10 mouse cellular contexts compared by ENCODE assay signal in genomic region chr7:44443268-44444173, GRCm38 (mm10). TPM values are rescaled to one million over a fixed set of nuclear protein-coding genes. Genes with fewer than 3 reads are reported as not detected.
DNase-seq lines count a peak whose midpoint lies in the region; ATAC-seq and TF ChIP-seq lines count a peak whose summit lies in the region.
"Had no signal": no experiment of that assay in that cellular context is flagged by ENCODE, and none has a peak within 500 bp of the region (broad histone marks: within the 10 kb centered on the region; RNA-seq: fewer than 3 reads in every experiment).

No protein-coding gene starts in this region.

- peak overlapping the region; percentile 26; the same call in 1 of the 2 replicates for H3K4me3 ChIP-seq in kidney, embryonic 16.5 days (ENCODE audit: low read length)
- H3K4me3 ChIP-seq in forebrain, postnatal 0 days (ENCODE audit: low read depth, low read length): peak overlapping the region; percentile 90
- H3K4me3 ChIP-seq in midbrain, embryonic 15.5 days: peak overlapping the region; percentile 87
- H3K4me3 ChIP-seq: myocyte had no signal

- no peak overlapping the region for H3K27ac ChIP-seq in kidney, embryonic 16.5 days (ENCODE audit: low read length)
- H3K27ac ChIP-seq in forebrain, postnatal 0 days (ENCODE audit: low read depth, low read length): peak overlapping the region; percentile 98
- H3K27ac ChIP-seq in midbrain, embryonic 15.5 days: peak overlapping the region; percentile 99

- 0 out of 2 replicates have a peak overlapping the region, but pooled peaks have one; percentile 16 for H3K9ac ChIP-seq in kidney, embryonic 16.5 days (replicated peaks; ENCODE audit: low read length)
- H3K9ac ChIP-seq in forebrain, postnatal 0 days: peak overlapping the region; percentile 99
- H3K9ac ChIP-seq in midbrain, embryonic 15.5 days: peak overlapping the region; percentile 100

- peak; percentile 68 for TF ChIP-seq CTCF in forebrain, postnatal 0 days (IDR thresholded peaks at IDR 0.05; ENCODE audit: low read depth)

- 7% methylated on average over 20 of the region's 20 CpGs for WGBS in kidney, embryonic 16.5 days
- 4% methylated on average over 20 of the region's 20 CpGs for WGBS in forebrain, postnatal 0 days
- 5% methylated on average over 20 of the region's 20 CpGs for WGBS in midbrain, embryonic 15.5 days

- no peaks in the 10 kb centered on the region for H3K9me3 ChIP-seq in kidney, embryonic 16.5 days (ENCODE audit: low read length)
- H3K9me3 ChIP-seq in forebrain, postnatal 0 days (ENCODE audit: low read length): no peaks in the 10 kb centered on the region
- H3K9me3 ChIP-seq in midbrain, embryonic 15.5 days: no peaks in the 10 kb centered on the region
- H3K9me3 ChIP-seq: G1E had no signal

- intact Hi-C loops in left cerebral cortex, postnatal 25 days (cut with DNase I): loop anchor here (2.0 kb wide), 2 partner anchors 19 to 43 kb away; no protein-coding TSS in a partner anchor

- no peak for DNase-seq in kidney, postnatal 10 days
- peak; percentile 73 for DNase-seq in cerebellum, adult 8-10 months
- DNase-seq in forebrain, postnatal 0 days: peak; percentile 75
- DNase-seq in left cerebral cortex, postnatal 25 days (ENCODE audit: low spot score in 2 of 2): no peak
- no peak for DNase-seq in kidney, postnatal 25 days

- H3K36me3 ChIP-seq in kidney, embryonic 16.5 days (ENCODE audit: insufficient read depth, low read length): no peaks in the 10 kb centered on the region
- H3K36me3 ChIP-seq in forebrain, postnatal 0 days (ENCODE audit: insufficient read depth): peaks cover 40% of the 10 kb centered on the region
- H3K36me3 ChIP-seq in midbrain, embryonic 15.5 days (replicated peaks): peaks cover 11% of the 10 kb centered on the region; the same call in 1 of the 2 replicates
- H3K36me3 ChIP-seq: G1E had no signal

- ATAC-seq in kidney, embryonic 16.5 days (ENCODE audit: low FRiP score, low TSS enrichment): peak; percentile 40; the same call in 1 of the 2 replicates
- peak; percentile 53 for ATAC-seq in forebrain, postnatal 0 days
- ATAC-seq in midbrain, embryonic 15.5 days (replicated peaks): peak; percentile 28
- no peak for ATAC-seq in erythroid progenitor cell, adult 5-6 weeks (replicated peaks; ENCODE audit: low FRiP score, poor library complexity, severe bottlenecking)

- peaks cover 14% of the 10 kb centered on the region for H3K4me1 ChIP-seq in kidney, embryonic 16.5 days (ENCODE audit: insufficient read depth, low read length)
- peaks cover 23% of the 10 kb centered on the region for H3K4me1 ChIP-seq in forebrain, postnatal 0 days (ENCODE audit: insufficient read depth)
- peaks cover 63% of the 10 kb centered on the region for H3K4me1 ChIP-seq in midbrain, embryonic 15.5 days

- peak overlapping the region; percentile 48; the same call in 1 of the 2 replicates for H3K4me2 ChIP-seq in kidney, embryonic 16.5 days (replicated peaks; ENCODE audit: low read depth, low read length)
- peak overlapping the region; percentile 92 for H3K4me2 ChIP-seq in forebrain, postnatal 0 days (ENCODE audit: low read depth)
- H3K4me2 ChIP-seq in midbrain, embryonic 15.5 days: peak overlapping the region; percentile 88

- H3K27me3 ChIP-seq in kidney, embryonic 16.5 days (ENCODE audit: insufficient read depth, low read length): peaks cover 75% of the 10 kb centered on the region
- H3K27me3 ChIP-seq in forebrain, postnatal 0 days (ENCODE audit: insufficient read depth, low read length): no peaks in the 10 kb centered on the region
- no peaks in the 10 kb centered on the region for H3K27me3 ChIP-seq in midbrain, embryonic 15.5 days (replicated peaks)

RNA-seq across cellular contexts. Expression of gene Lrrc4b, which starts 14.7 kb away (rescaled TPM):
- 0.25 and 0.32 TPM in 2 replicates for polyA plus RNA-seq in kidney, embryonic 16.5 days (2015; fragmentation: Nextera tagmentation; extraction: Ambion mirVana)
- total RNA-seq in forebrain, postnatal 0 days (2014; rRNA removed): 347 and 391 TPM in 2 replicates
- polyA plus RNA-seq in forebrain, postnatal 0 days (2015; fragmentation: Nextera tagmentation; extraction: Ambion mirVana): 19.5 and 22.2 TPM in 2 replicates
- 16.7 and 18.1 TPM in 2 replicates for polyA plus RNA-seq in midbrain, embryonic 15.5 days (2015; fragmentation: Nextera tagmentation; extraction: Ambion mirVana)
- total RNA-seq in left cerebral cortex, postnatal 25 days (2021): 100 to 1,000 TPM; 268 to 278 TPM
- not detected in 2 replicates for total RNA-seq in erythroid progenitor cell, adult 5-6 weeks (2015; ENCODE audit: low replicate concordance)
- total RNA-seq in erythroid progenitor cell, adult 5-6 weeks (2017; ENCODE audit: low replicate concordance): not detected in 2 replicates
- polyA plus RNA-seq: G1E, myocyte had no signal

RNA-seq across cellular contexts. Expression of gene Aspdh, which starts 21.7 kb away (rescaled TPM):
- polyA plus RNA-seq in kidney, embryonic 16.5 days (2015; fragmentation: Nextera tagmentation; extraction: Ambion mirVana): 6.9 and 7.7 TPM in 2 replicates
- total RNA-seq in forebrain, postnatal 0 days (2014; rRNA removed): 4.4 and 20.3 TPM in 2 replicates
- 1.6 and 2.2 TPM in 2 replicates for polyA plus RNA-seq in forebrain, postnatal 0 days (2015; fragmentation: Nextera tagmentation; extraction: Ambion mirVana)
- 5.8 and 6.0 TPM in 2 replicates for polyA plus RNA-seq in midbrain, embryonic 15.5 days (2015; fragmentation: Nextera tagmentation; extraction: Ambion mirVana)
- total RNA-seq in left cerebral cortex, postnatal 25 days (2021): 10 to 100 TPM in 1 of 2 experiments, 1 to 10 TPM in 1; 9.6 to 10.1 TPM
- not detected in 2 replicates for total RNA-seq in erythroid progenitor cell, adult 5-6 weeks (2015; ENCODE audit: low replicate concordance)
- 1.4 TPM in 1 of 2 replicates, not detected in the other for total RNA-seq in erythroid progenitor cell, adult 5-6 weeks (2017; ENCODE audit: low replicate concordance)
- total RNA-seq: G1E had no signal
- polyA plus RNA-seq: G1E, myocyte had no signal

RNA-seq across cellular contexts. Expression of gene Josd2, which starts 24.3 kb away (rescaled TPM):
- 88.1 and 89.5 TPM in 2 replicates for polyA plus RNA-seq in kidney, embryonic 16.5 days (2015; fragmentation: Nextera tagmentation; extraction: Ambion mirVana)
- total RNA-seq in forebrain, postnatal 0 days (2014; rRNA removed): 27.6 and 39.3 TPM in 2 replicates
- 28.6 and 31.7 TPM in 2 replicates for polyA plus RNA-seq in forebrain, postnatal 0 days (2015; fragmentation: Nextera tagmentation; extraction: Ambion mirVana)
- polyA plus RNA-seq in midbrain, embryonic 15.5 days (2015; fragmentation: Nextera tagmentation; extraction: Ambion mirVana): 38.8 and 42.2 TPM in 2 replicates
- 10 to 100 TPM; 73.6 to 86.0 TPM for total RNA-seq in left cerebral cortex, postnatal 25 days (2021)
- 130 and 183 TPM in 2 replicates for total RNA-seq in erythroid progenitor cell, adult 5-6 weeks (2015; ENCODE audit: low replicate concordance)
- total RNA-seq in erythroid progenitor cell, adult 5-6 weeks (2017; ENCODE audit: low replicate concordance): 122 and 124 TPM in 2 replicates

RNA-seq across cellular contexts. Expression of gene Emc10, which starts 52.8 kb away (rescaled TPM):
- polyA plus RNA-seq in kidney, embryonic 16.5 days (2015; fragmentation: Nextera tagmentation; extraction: Ambion mirVana): 117 and 127 TPM in 2 replicates
- 212 and 238 TPM in 2 replicates for total RNA-seq in forebrain, postnatal 0 days (2014; rRNA removed)
- polyA plus RNA-seq in forebrain, postnatal 0 days (2015; fragmentation: Nextera tagmentation; extraction: Ambion mirVana): 168 and 171 TPM in 2 replicates
- polyA plus RNA-seq in midbrain, embryonic 15.5 days (2015; fragmentation: Nextera tagmentation; extraction: Ambion mirVana): 145 and 162 TPM in 2 replicates
- 100 to 1,000 TPM; 165 to 173 TPM for total RNA-seq in left cerebral cortex, postnatal 25 days (2021)
- total RNA-seq in erythroid progenitor cell, adult 5-6 weeks (2015; ENCODE audit: low replicate concordance): 81.7 and 90.1 TPM in 2 replicates
- 43.7 and 56.1 TPM in 2 replicates for total RNA-seq in erythroid progenitor cell, adult 5-6 weeks (2017; ENCODE audit: low replicate concordance)

RNA-seq across cellular contexts. Expression of gene Fam71e1, which starts 52.9 kb away (rescaled TPM):
- 15.4 and 17.8 TPM in 2 replicates for polyA plus RNA-seq in kidney, embryonic 16.5 days (2015; fragmentation: Nextera tagmentation; extraction: Ambion mirVana)
- 21.1 and 22.0 TPM in 2 replicates for total RNA-seq in forebrain, postnatal 0 days (2014; rRNA removed)
- polyA plus RNA-seq in forebrain, postnatal 0 days (2015; fragmentation: Nextera tagmentation; extraction: Ambion mirVana): 23.1 and 27.2 TPM in 2 replicates
- polyA plus RNA-seq in midbrain, embryonic 15.5 days (2015; fragmentation: Nextera tagmentation; extraction: Ambion mirVana): 30.1 and 36.6 TPM in 2 replicates
- total RNA-seq in left cerebral cortex, postnatal 25 days (2021): 10 to 100 TPM; 17.4 to 18.9 TPM
- total RNA-seq in erythroid progenitor cell, adult 5-6 weeks (2015; ENCODE audit: low replicate concordance): not detected in 2 replicates
- total RNA-seq in erythroid progenitor cell, adult 5-6 weeks (2017; ENCODE audit: low replicate concordance): not detected in 2 replicates

Comparison
In these comparisons a context has a peak if more than half of its experiments do, and no peak if none do; other contexts are left out.
1. H3K4me3 ChIP-seq: peak in every context shown above with its lines; median percentile 90 in forebrain, postnatal 0 days; 87 in midbrain, embryonic 15.5 days; 26 in kidney, embryonic 16.5 days.
2. H3K9ac ChIP-seq: peak in every context shown above with its lines; median percentile 100 in midbrain, embryonic 15.5 days; 99 in forebrain, postnatal 0 days; 16 in kidney, embryonic 16.5 days.
3. DNase-seq: peak in cerebellum, adult 8-10 months (single experiment) and forebrain, postnatal 0 days (single experiment); none in kidney, postnatal 10 days (single experiment), left cerebral cortex, postnatal 25 days (0 of 2) and kidney, postnatal 25 days (0 of 2).
4. RNA of gene Lrrc4b, which starts 14.7 kb away (total RNA-seq): 347 to 391 TPM in forebrain, postnatal 0 days and 268 to 278 TPM in left cerebral cortex, postnatal 25 days; not detected in erythroid progenitor cell, adult 5-6 weeks; every median in the first group is over 100 times any median in the second.
5. Peak in every context shown above with its lines, with median percentiles within 50 percentile points of each other: H3K4me2 ChIP-seq.